Mouse (Mus musculus) neural tube, embryonic 15.5 days (tissue): ENCODE data around the gene St5. TPM values are rescaled to one million over a fixed set of nuclear protein-coding genes. Genes with fewer than 3 reads are reported as not detected.
A peak's percentile ranks its signal among the peaks of the same experiment; 100 is the strongest.

Experiments
- ATAC-seq: fragments of 200-750 bp; cut with Nextera tagmentation; 2 replicates; pipeline ENCODE4 v1.8.0; 2017; ENCODE audit warnings: mild to moderate bottlenecking, moderate TSS enrichment, moderate library complexity; ENCODE audit not compliant: low FRiP score
- H3K27ac ChIP-seq: fragments of 300-500 bp; sonication (generic); replicated peaks from 2 replicates; pipeline ENCODE4 v1.5.1; 2015; ENCODE audit warnings: mild to moderate bottlenecking, inconsistent platforms
- H3K27me3 ChIP-seq: fragments of 300-500 bp; sonication (generic); replicated peaks from 2 replicates; pipeline ENCODE4 v1.6.1; 2015; ENCODE audit warnings: inconsistent platforms
- H3K36me3 ChIP-seq: fragments of 300-500 bp; sonication (generic); 2 replicates; pipeline ENCODE4 v1.6.1; 2015; ENCODE audit warnings: inconsistent platforms
- H3K4me1 ChIP-seq: fragments of 300-500 bp; sonication (generic); 2 replicates; pipeline ENCODE4 v1.6.1; 2015; ENCODE audit warnings: inconsistent platforms
- H3K4me2 ChIP-seq: fragments of 300-500 bp; sonication (generic); 2 replicates; pipeline ENCODE4 v1.6.1; 2015; ENCODE audit warnings: inconsistent platforms, mild to moderate bottlenecking, moderate library complexity
- H3K4me3 ChIP-seq: fragments of 300-500 bp; sonication (generic); replicated peaks from 2 replicates; pipeline ENCODE4 v1.5.1; 2015; ENCODE audit warnings: mild to moderate bottlenecking, inconsistent platforms
- H3K9ac ChIP-seq: fragments of 300-500 bp; sonication (generic); replicated peaks from 2 replicates; pipeline ENCODE4 v1.6.1; 2015; ENCODE audit warnings: mild to moderate bottlenecking, inconsistent platforms
- H3K9me3 ChIP-seq: fragments of 300-500 bp; sonication (generic); replicated peaks from 2 replicates; pipeline ENCODE4 v1.6.1; 2016; ENCODE audit warnings: inconsistent platforms
- WGBS: fragments of 180-500 bp; shearing (Covaris S2); methylation state at CpG from one replicate; pipeline ENCODE4 v1.1.7; 2015; ENCODE audit warnings: mixed read lengths; 5-methylcytosine and 5-hydroxymethylcytosine counted together
- polyA plus RNA-seq: library from polyadenylated mRNA; unstranded; fragments of >200 nt; fragmentation: Nextera tagmentation; extraction: Ambion mirVana; gene quantifications from 2 replicates; pipeline ENCODE4 v1.2.1, GENCODE M21; 2015

Gene St5
- polyA plus RNA-seq, 1 experiment from 2014 or later: 18.2 TPM

- no peaks in the 10 kb centered on the region for H3K9me3 ChIP-seq
- peak overlapping the region; percentile 42 for H3K4me3 ChIP-seq
- peaks cover 50% of the 10 kb centered on the region for H3K4me1 ChIP-seq
- no peaks in the 10 kb centered on the region for H3K36me3 ChIP-seq
- 9% methylated on average over 4 of the region's 4 CpGs for WGBS
- no peak for ATAC-seq
- no peaks in the 10 kb centered on the region for H3K27me3 ChIP-seq
- H3K27ac ChIP-seq: peak overlapping the region; percentile 82
- no peak overlapping the region for H3K9ac ChIP-seq
- peak overlapping the region; percentile 68 for H3K4me2 ChIP-seq
Observed at GRCm38 (mm10) chr7:109614939-109615338, 88.5 kb downstream of the St5 start.

DNA sequence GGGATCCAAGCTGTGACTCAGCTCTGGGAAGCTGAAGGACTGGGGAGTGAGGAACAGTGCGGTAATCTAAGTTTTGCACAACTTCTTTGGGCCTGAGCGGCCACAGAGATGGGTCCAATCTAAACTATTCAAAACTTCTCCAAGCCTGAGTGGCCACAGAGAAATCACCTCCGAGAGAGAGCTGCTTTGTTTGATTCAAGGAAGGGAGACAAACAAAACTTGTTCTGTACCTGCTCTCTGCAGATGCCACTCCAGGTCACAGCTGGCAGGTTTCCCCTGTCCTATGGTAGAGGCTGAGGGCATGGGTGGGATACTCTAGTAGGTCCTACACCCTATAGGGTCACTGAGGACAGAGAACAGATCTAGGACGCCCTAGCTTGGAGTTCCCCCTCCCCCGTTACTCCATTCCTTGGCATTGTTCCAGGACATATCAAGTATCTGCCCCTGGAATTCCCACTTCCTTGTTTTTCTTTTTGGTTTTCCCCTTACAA is 89.8 kb downstream of the St5 start:
- WGBS: 54% methylated on average over 5 of the region's 5 CpGs
- Histone ChIP-seq H3K27me3 (no peaks in the 10 kb centered on the region), H3K27ac (peak overlapping the region; percentile 54; the same call in 1 of the 2 replicates), H3K4me1 (peaks cover 50% of the 10 kb centered on the region), H3K4me3 (no peak overlapping the region), H3K9me3 (no peaks in the 10 kb centered on the region), H3K36me3 (no peaks in the 10 kb centered on the region), H3K9ac (no peak overlapping the region), H3K4me2 (peak overlapping the region; percentile 68)
- ATAC-seq: no peak

GRCm38 (mm10) chr7:109613051-109613450 is 90.4 kb downstream of the St5 start:
- Histone ChIP-seq H3K27me3 (no peaks in the 10 kb centered on the region), H3K9me3 (no peaks in the 10 kb centered on the region), H3K36me3 (no peaks in the 10 kb centered on the region), H3K4me3 (no peak overlapping the region), H3K9ac (no peak overlapping the region), H3K27ac (peak overlapping the region; percentile 74), H3K4me2 (peak overlapping the region; percentile 9; the same call in 1 of the 2 replicates), H3K4me1 (peaks cover 51% of the 10 kb centered on the region)
- WGBS: 84% methylated on average over 2 of the region's 3 CpGs
- ATAC-seq: no peak

DNA sequence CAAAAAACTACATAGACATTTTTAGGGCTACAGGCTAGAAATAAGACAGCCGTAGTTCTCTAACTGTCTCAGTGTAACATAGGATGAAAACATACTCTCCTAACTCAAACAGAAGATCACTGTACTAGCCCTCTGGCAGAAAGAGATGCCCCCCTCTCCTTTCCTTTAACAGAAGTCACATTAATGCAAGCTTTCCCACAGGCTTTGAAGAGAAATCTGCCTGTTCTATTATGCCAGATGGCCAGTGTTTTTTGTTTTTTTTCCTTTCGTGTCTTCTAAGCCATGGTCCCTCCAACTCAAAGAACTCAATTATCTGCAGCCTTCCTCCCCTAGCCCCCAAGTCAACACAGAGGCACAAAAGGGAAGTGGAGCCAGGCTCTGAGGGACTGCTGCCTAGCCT is 90.9 kb downstream of the St5 start:
- peak overlapping the region; percentile 74 for H3K27ac ChIP-seq
- H3K4me2 ChIP-seq: peak overlapping the region; percentile 9; the same call in 1 of the 2 replicates
- peaks cover 54% of the 10 kb centered on the region for H3K4me1 ChIP-seq
- no peaks in the 10 kb centered on the region for H3K27me3 ChIP-seq
- no peak overlapping the region for H3K9ac ChIP-seq
- H3K9me3 ChIP-seq: no peaks in the 10 kb centered on the region
- no peak for ATAC-seq
- H3K4me3 ChIP-seq: no peak overlapping the region
- 28% methylated on average over 2 of the region's 2 CpGs for WGBS
- H3K36me3 ChIP-seq: no peaks in the 10 kb centered on the region

DNA sequence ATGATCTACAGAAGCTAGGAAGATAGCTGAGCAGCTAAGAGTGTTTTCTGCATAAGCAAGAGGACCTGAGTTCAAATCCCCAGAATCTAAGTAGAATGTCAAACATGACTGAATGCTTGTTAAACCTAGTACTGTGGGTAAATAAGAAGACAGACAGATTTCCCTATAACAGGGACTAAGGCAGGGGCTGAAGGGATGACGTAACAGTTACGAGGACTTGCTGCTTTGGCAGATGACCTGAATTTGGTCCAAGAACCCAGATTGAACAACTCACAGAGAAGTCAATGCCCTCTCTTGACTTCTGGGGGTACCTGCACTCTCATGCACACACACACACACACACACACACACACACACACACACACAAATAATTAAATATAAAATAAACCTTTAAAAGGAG is 93.1 kb downstream of the St5 start:
- WGBS: 93% methylated on average over 2 of the region's 2 CpGs
- Histone ChIP-seq H3K9ac (no peak overlapping the region), H3K27ac (no peak overlapping the region), H3K27me3 (no peaks in the 10 kb centered on the region), H3K4me1 (peaks cover 32% of the 10 kb centered on the region), H3K4me2 (no peak overlapping the region), H3K4me3 (no peak overlapping the region), H3K9me3 (no peaks in the 10 kb centered on the region), H3K36me3 (no peaks in the 10 kb centered on the region)
- ATAC-seq: no peak

DNA sequence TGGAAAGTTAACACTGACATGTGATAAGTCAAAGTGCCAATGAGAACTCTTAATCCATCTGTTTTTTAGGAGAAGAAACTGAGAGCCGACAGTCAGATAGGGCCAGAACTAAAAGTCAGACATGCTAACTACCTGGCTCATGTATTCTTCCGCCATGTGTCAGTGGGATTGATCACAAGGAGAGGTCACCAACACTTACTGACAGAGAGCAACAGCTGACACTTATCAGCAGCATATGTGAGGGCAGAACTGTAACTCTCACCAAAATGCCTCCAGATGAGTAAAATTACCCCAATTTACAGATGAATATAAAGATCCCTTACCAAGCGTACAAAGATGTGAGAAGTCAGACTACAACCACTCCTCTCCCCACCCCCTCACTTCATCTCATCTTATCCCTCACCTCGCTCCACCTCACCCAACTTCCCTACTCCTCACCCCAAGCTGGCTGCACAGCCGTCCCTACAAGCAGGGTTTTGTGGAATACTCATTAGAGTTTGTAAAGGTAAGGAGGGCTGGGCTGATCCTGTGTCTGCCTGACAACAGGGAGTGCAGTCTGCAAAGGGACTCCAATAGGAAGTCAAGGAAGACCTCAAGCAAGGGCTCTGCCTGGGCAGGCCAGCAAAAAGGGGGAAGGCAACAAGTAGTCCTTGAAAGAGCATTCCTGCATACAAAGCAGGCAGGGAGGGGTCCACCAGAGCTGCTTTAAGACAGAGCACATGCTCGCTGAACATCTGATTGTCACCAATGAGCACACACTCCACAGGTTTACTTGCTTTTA is 93.7 kb downstream of the St5 start:
- Histone ChIP-seq H3K27me3 (no peaks in the 10 kb centered on the region), H3K4me2 (no peak overlapping the region), H3K9me3 (no peaks in the 10 kb centered on the region), H3K4me1 (peaks cover 27% of the 10 kb centered on the region), H3K36me3 (no peaks in the 10 kb centered on the region), H3K4me3 (no peak overlapping the region), H3K9ac (no peak overlapping the region), H3K27ac (no peak overlapping the region)
- ATAC-seq: no peak
- 69% methylated on average over 6 of the region's 6 CpGs for WGBS

DNA sequence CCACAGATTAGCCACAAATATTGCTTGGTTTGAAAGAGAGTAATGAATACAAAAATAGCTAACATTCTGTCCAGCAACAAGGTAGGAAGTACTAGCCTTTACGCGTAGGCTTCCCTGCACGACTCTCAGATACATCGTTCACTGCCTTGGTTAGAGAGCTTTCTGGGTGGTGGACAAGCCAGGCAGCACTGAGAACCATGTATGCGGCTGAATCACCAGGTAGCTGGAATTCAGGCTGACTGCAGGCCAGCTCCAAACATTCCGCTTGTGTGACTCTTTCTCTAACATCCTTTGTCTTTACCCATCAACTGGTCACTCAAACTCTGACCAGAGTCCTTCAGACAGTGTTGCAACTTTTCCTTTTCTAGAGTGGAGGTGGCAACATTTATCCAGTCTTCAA is 94.6 kb downstream of the St5 start:
- Histone ChIP-seq H3K4me1 (peaks cover 23% of the 10 kb centered on the region), H3K27ac (no peak overlapping the region), H3K4me3 (no peak overlapping the region), H3K36me3 (no peaks in the 10 kb centered on the region), H3K9me3 (no peaks in the 10 kb centered on the region), H3K27me3 (no peaks in the 10 kb centered on the region), H3K9ac (no peak overlapping the region), H3K4me2 (no peak overlapping the region)
- no peak for ATAC-seq
- 91% methylated on average over 6 of the region's 6 CpGs for WGBS

DNA sequence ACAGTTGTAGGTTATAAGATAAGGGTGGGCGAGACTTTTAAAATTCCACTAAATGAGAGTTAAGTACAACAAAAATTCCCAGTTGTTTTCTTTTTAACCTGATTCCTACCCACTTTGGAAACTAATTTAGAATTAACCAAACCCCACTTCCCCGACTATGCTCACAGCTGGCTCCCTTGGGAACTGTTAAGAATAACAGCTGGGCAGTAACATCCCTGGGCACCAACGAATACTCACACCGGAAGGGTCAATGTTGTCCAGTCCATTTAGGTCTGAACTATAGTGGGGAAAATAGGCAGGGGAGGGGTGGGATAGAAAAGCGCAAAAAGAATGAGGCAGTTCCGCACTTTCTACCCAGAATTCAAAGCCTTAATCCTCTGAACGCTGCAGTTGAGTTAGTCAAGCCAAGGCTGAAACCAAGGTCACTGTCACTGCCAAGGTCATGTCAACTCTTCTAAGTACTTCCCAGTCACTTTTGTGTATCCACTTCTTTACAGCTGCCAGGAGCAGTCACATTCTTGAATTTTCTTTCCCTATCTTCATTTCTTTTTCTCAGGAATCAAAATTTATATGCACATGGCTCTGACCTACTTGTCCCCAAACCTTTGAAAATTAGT is 96.3 kb downstream of the St5 start:
- WGBS: 78% methylated on average over 7 of the region's 7 CpGs
- no peak for ATAC-seq
- Histone ChIP-seq H3K4me1 (peaks cover 12% of the 10 kb centered on the region), H3K9me3 (no peaks in the 10 kb centered on the region), H3K36me3 (no peaks in the 10 kb centered on the region), H3K4me2 (no peak overlapping the region), H3K9ac (no peak overlapping the region), H3K27me3 (no peaks in the 10 kb centered on the region), H3K4me3 (no peak overlapping the region), H3K27ac (0 out of 2 replicates have a peak overlapping the region, but pooled peaks have one; percentile 47)

- H3K27ac ChIP-seq: no peak overlapping the region
- H3K4me3 ChIP-seq: no peak overlapping the region
- H3K9me3 ChIP-seq: no peaks in the 10 kb centered on the region
- ATAC-seq: no peak
- H3K36me3 ChIP-seq: no peaks in the 10 kb centered on the region
- no peak overlapping the region for H3K9ac ChIP-seq
- H3K27me3 ChIP-seq: no peaks in the 10 kb centered on the region
- WGBS: 89% methylated on average over 5 of the region's 5 CpGs
- H3K4me2 ChIP-seq: no peak overlapping the region
- H3K4me1 ChIP-seq: 0 out of 2 replicates have a peak, but pooled peaks cover 4% of the 10 kb centered on the region
Observed at GRCm38 (mm10) chr7:109602562-109602961, 100.8 kb downstream of the St5 start.

- ATAC-seq: no peak
- H3K27me3 ChIP-seq: no peaks in the 10 kb centered on the region
- no peak overlapping the region for H3K4me2 ChIP-seq
- no peaks in the 10 kb centered on the region for H3K36me3 ChIP-seq
- no peaks in the 10 kb centered on the region for H3K9me3 ChIP-seq
- H3K4me3 ChIP-seq: no peak overlapping the region
- no peak overlapping the region for H3K27ac ChIP-seq
- 0 out of 2 replicates have a peak, but pooled peaks cover 4% of the 10 kb centered on the region for H3K4me1 ChIP-seq
- H3K9ac ChIP-seq: no peak overlapping the region
Observed at GRCm38 (mm10) chr7:109602022-109602421, 101.4 kb downstream of the St5 start.

DNA sequence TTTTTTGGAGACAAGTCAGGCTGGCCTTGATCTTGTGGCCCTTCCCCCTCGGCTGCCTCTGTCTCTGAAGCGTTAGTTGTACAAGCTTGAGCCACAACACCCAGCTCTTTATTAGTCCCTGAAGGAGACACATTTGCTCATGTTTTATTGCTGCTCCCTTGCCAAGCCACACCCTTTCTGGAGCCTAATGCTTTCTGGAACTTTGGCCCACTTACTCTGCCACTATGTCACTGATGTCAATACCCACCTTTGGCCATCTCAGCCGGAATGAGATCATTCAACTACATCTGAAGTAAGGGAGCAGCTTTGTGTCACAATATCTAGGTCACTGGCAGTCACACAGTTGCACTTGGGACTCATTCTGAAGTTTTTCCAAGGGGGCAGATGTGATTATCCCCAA is 102.7 kb downstream of the St5 start:
- no peak for ATAC-seq
- no peaks in the 10 kb centered on the region for H3K36me3 ChIP-seq
- no peak overlapping the region for H3K9ac ChIP-seq
- H3K27ac ChIP-seq: peak overlapping the region; percentile 37; the same call in 1 of the 2 replicates
- H3K4me2 ChIP-seq: no peak overlapping the region
- H3K4me1 ChIP-seq: 0 out of 2 replicates have a peak, but pooled peaks cover 4% of the 10 kb centered on the region
- H3K27me3 ChIP-seq: no peaks in the 10 kb centered on the region
- no peak overlapping the region for H3K4me3 ChIP-seq
- 43% methylated on average over 3 of the region's 3 CpGs for WGBS
- H3K9me3 ChIP-seq: no peaks in the 10 kb centered on the region

DNA sequence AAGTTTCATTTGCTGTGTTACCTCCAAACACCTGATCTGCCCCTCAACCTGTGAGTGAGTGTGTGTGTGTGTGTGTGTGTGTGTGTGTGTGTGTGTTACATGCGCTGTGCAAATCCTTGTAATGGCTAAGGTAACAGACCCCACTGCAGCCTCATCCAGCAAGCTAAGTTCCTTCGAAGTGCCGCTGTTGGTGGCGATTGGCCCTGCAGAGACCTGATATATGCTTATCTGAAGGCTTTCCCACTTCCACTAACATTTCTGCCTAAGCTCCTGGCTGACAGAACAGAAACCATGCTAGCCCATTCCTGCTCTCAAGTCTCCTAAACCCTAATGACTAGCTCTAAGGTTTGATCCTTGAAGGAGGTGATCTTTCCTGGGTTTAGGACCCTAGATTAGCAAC is 103.4 kb downstream of the St5 start:
- Histone ChIP-seq H3K9ac (no peak overlapping the region), H3K36me3 (no peaks in the 10 kb centered on the region), H3K4me2 (no peak overlapping the region), H3K9me3 (no peaks in the 10 kb centered on the region), H3K4me1 (0 out of 2 replicates have a peak, but pooled peaks cover 4% of the 10 kb centered on the region), H3K27ac (peak overlapping the region; percentile 43; the same call in 1 of the 2 replicates), H3K27me3 (no peaks in the 10 kb centered on the region), H3K4me3 (no peak overlapping the region)
- no peak for ATAC-seq
- WGBS: 94% methylated on average over 4 of the region's 4 CpGs
